Mouse (Mus musculus): ENCODE measurements around the gene Vmn2r35.
"Not testable (repeated sequence)": the region's sequence is repeated elsewhere in the genome, so short reads cannot be mapped to it uniquely, and the experiment has no call there.

- not testable (repeated sequence) for TF ChIP-seq CTCF (IDR thresholded peaks at IDR 0.05); POLR2A (IDR thresholded peaks at IDR 0.05; ENCODE audit: insufficient read depth, low read depth, low read length); EP300 (IDR thresholded peaks at IDR 0.05; ENCODE audit: insufficient read depth, low read depth, low read length)
Observed at GRCm38 (mm10) chr7:7819767-7820166, at the start of gene Vmn2r35.

All from heart, adult 2 months (tissue).